Mouse (Mus musculus): ENCODE results near the gene Stk32b.

DNA sequence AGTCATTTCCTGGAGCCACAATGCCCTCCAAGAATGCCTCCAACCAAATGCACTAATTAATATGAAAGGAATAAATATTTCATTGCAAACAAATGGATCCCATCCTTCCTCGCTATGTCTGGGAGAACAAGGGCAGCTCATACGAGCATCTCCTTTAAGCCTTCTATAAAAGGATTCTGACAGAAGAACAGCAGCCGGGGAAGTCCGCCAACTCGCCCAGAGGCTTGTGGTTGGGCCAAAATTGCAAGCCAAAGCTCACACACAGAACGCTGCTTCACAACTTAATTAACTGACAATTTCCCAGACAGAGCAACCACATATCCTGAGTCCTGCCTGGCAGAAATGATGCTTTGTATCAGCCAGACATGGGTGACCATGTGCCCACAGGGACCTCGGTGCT, 74.5 kb downstream of the Stk32b start:
- TF ChIP-seq CTCF (IDR thresholded peaks at IDR 0.05; ENCODE audit: low read depth, low read length) (no peak), GATA1 (IDR thresholded peaks at IDR 0.05; ENCODE audit: borderline replicate concordance, low read length) (no peak), POLR2AphosphoS5 (IDR thresholded peaks at IDR 0.05; ENCODE audit: insufficient replicate concordance, low read depth, low read length) (no peak)
